Comparison of ENCODE assay signal across 9 mouse cellular contexts in genomic region chr8:105835318-105835717, GRCm38 (mm10). TPM values are rescaled to one million over a fixed set of nuclear protein-coding genes. Genes with fewer than 3 reads are reported as not detected.
A peak's percentile ranks its signal among the peaks of the same experiment; 100 is the strongest.
DNase-seq lines count a peak whose midpoint lies in the region; ATAC-seq and TF ChIP-seq lines count a peak whose summit lies in the region.
"Had no signal": no experiment of that assay in that cellular context is flagged by ENCODE, and none has a peak within 500 bp of the region (broad histone marks: within the 10 kb centered on the region; RNA-seq: fewer than 3 reads in every experiment).

No protein-coding gene starts in this region.

- no peaks in the 10 kb centered on the region for H3K27me3 ChIP-seq in heart, embryonic 10.5 days (ENCODE audit: insufficient read depth, poor library complexity, severe bottlenecking)
- peaks cover 9% of the 10 kb centered on the region for H3K27me3 ChIP-seq in Patski
- no peaks in the 10 kb centered on the region for H3K27me3 ChIP-seq in limb, embryonic 10.5 days (ENCODE audit: low read depth, poor library complexity, severe bottlenecking)

- ATAC-seq in Patski: no peak

- H3K9me3 ChIP-seq in heart, embryonic 10.5 days: no peaks in the 10 kb centered on the region
- no peaks in the 10 kb centered on the region for H3K9me3 ChIP-seq in limb, embryonic 10.5 days (replicated peaks)

- WGBS in heart, embryonic 10.5 days: 27% methylated on average over 11 of the region's 11 CpGs
- WGBS in limb, embryonic 10.5 days: 33% methylated on average over 11 of the region's 11 CpGs

- DNase-seq in heart, adult 18-20 months: peak; percentile 74 to 88
- no peak for DNase-seq in heart, embryonic 10.5 days (ENCODE audit: low spot score)
- no peak for DNase-seq in Patski (ENCODE audit: low read depth, low spot score)
- DNase-seq in embryo, embryonic 11.5 days (ENCODE audit: low read depth, low spot score): peak; percentile 26
- DNase-seq in heart, postnatal 36 days: peak; percentile 74 to 83
- peak; percentile 57 for DNase-seq in limb, embryonic 10.5 days (ENCODE audit: low spot score)
- DNase-seq in naive thymus-derived CD4-positive, alpha-beta T cell, adult 2 months (ENCODE audit: low read depth): peak; percentile 92
- peak; percentile 86 for DNase-seq in thymus, postnatal 0 days (ENCODE audit: low spot score)

- H3K4me3 ChIP-seq in heart, embryonic 10.5 days: no peak overlapping the region
- no peak overlapping the region for H3K4me3 ChIP-seq in limb, embryonic 10.5 days

- H3K27ac ChIP-seq in heart, embryonic 10.5 days: no peak overlapping the region
- H3K27ac ChIP-seq in limb, embryonic 10.5 days: no peak overlapping the region
- H3K27ac ChIP-seq: macrophage had no signal

- in situ Hi-C loops in Patski (cut with MboI; ENCODE audit: low pct_unique_long_range_greater_than_20kb): no loop called here

- CTCF ChIA-PET in Patski (lab: Charles Lee): interaction anchor here (0.8 to 3.4 kb wide), 12 partner anchors 11 to 121 kb away, joined by 3 to 14 read pairs (median 3); partner anchors contain the start of gene Ctrl

- intact Hi-C loops in heart, postnatal 36 days (cut with DNase I): loop anchor here (1.0 kb wide), 2 partner anchors 95 to 187 kb away; no protein-coding TSS in a partner anchor

- no peaks in the 10 kb centered on the region for H3K4me1 ChIP-seq in heart, embryonic 10.5 days
- no peaks in the 10 kb centered on the region for H3K4me1 ChIP-seq in limb, embryonic 10.5 days

- peak; percentile 79 for TF ChIP-seq CTCF in Patski (IDR thresholded peaks at IDR 0.05)

- no peaks in the 10 kb centered on the region for H3K36me3 ChIP-seq in heart, embryonic 10.5 days
- H3K36me3 ChIP-seq in limb, embryonic 10.5 days: no peaks in the 10 kb centered on the region

- POLR2A ChIA-PET in Patski (lab: Charles Lee): interaction anchor here (0.9 to 1.1 kb wide), 2 partner anchors 24 to 82 kb away, joined by 3 read pairs; no protein-coding TSS in a partner anchor

RNA-seq across cellular contexts. Expression of gene Tsnaxip1, which starts 7.8 kb away (rescaled TPM):
- total RNA-seq in heart, adult 18-20 months (2021): not detected
- polyA plus RNA-seq in heart, embryonic 10.5 days (2016; fragmentation: Nextera tagmentation; extraction: Ambion mirVana): 0.06 TPM in 2 replicates
- 0.24 TPM for polyA plus RNA-seq in Patski (2021)
- total RNA-seq in heart, postnatal 36 days (2021): not detected
- 0.10 and 0.14 TPM in 2 replicates for polyA plus RNA-seq in limb, embryonic 10.5 days (2016; fragmentation: Nextera tagmentation; extraction: Ambion mirVana)
- polyA plus RNA-seq in thymus, postnatal 0 days (2015; fragmentation: Nextera tagmentation; extraction: Ambion mirVana): 0.10 and 0.18 TPM in 2 replicates
- polyA plus RNA-seq: macrophage had no signal

RNA-seq across cellular contexts. Expression of gene Ranbp10, which starts 8.2 kb away (rescaled TPM):
- total RNA-seq in heart, adult 18-20 months (2021): 10 to 100 TPM; 18.1 to 18.6 TPM
- polyA plus RNA-seq in heart, embryonic 10.5 days (2016; fragmentation: Nextera tagmentation; extraction: Ambion mirVana): 8.6 and 10.4 TPM in 2 replicates
- 25.3 TPM for polyA plus RNA-seq in Patski (2021)
- total RNA-seq in heart, postnatal 36 days (2021): 10 to 100 TPM; 19.8 TPM
- polyA plus RNA-seq in limb, embryonic 10.5 days (2016; fragmentation: Nextera tagmentation; extraction: Ambion mirVana): 11.5 and 14.9 TPM in 2 replicates
- 8.4 and 9.9 TPM in 2 replicates for polyA plus RNA-seq in thymus, postnatal 0 days (2015; fragmentation: Nextera tagmentation; extraction: Ambion mirVana)

RNA-seq across cellular contexts. Expression of gene Cenpt, which starts 17.8 kb away (rescaled TPM):
- 1 to 10 TPM; 2.2 to 2.5 TPM for total RNA-seq in heart, adult 18-20 months (2021)
- polyA plus RNA-seq in heart, embryonic 10.5 days (2016; fragmentation: Nextera tagmentation; extraction: Ambion mirVana): 46.5 and 55.2 TPM in 2 replicates
- 38.4 TPM for polyA plus RNA-seq in Patski (2021)
- total RNA-seq in heart, postnatal 36 days (2021): 1 to 10 TPM; 2.0 to 2.6 TPM
- polyA plus RNA-seq in limb, embryonic 10.5 days (2016; fragmentation: Nextera tagmentation; extraction: Ambion mirVana): 45.6 and 49.0 TPM in 2 replicates
- polyA plus RNA-seq in thymus, postnatal 0 days (2015; fragmentation: Nextera tagmentation; extraction: Ambion mirVana): 25.1 and 28.2 TPM in 2 replicates

RNA-seq across cellular contexts. Expression of gene Thap11, which starts 19.6 kb away (rescaled TPM):
- 10 to 100 TPM; 27.5 to 27.8 TPM for total RNA-seq in heart, adult 18-20 months (2021)
- polyA plus RNA-seq in heart, embryonic 10.5 days (2016; fragmentation: Nextera tagmentation; extraction: Ambion mirVana): 61.6 and 74.0 TPM in 2 replicates
- polyA plus RNA-seq in Patski (2021): 49.7 TPM
- 10 to 100 TPM; 26.5 to 28.3 TPM for total RNA-seq in heart, postnatal 36 days (2021)
- 85.7 and 90.8 TPM in 2 replicates for polyA plus RNA-seq in limb, embryonic 10.5 days (2016; fragmentation: Nextera tagmentation; extraction: Ambion mirVana)
- polyA plus RNA-seq in thymus, postnatal 0 days (2015; fragmentation: Nextera tagmentation; extraction: Ambion mirVana): 55.4 and 56.2 TPM in 2 replicates

RNA-seq across cellular contexts. Expression of gene Nutf2, which starts 25.1 kb away (rescaled TPM):
- 10 to 100 TPM; 27.0 to 43.8 TPM for total RNA-seq in heart, adult 18-20 months (2021)
- 274 and 314 TPM in 2 replicates for polyA plus RNA-seq in heart, embryonic 10.5 days (2016; fragmentation: Nextera tagmentation; extraction: Ambion mirVana)
- 19.1 TPM for polyA plus RNA-seq in Patski (2021)
- total RNA-seq in heart, postnatal 36 days (2021): 10 to 100 TPM; 33.0 to 42.4 TPM
- 379 and 438 TPM in 2 replicates for polyA plus RNA-seq in limb, embryonic 10.5 days (2016; fragmentation: Nextera tagmentation; extraction: Ambion mirVana)
- polyA plus RNA-seq in thymus, postnatal 0 days (2015; fragmentation: Nextera tagmentation; extraction: Ambion mirVana): 169 and 192 TPM in 2 replicates

Comparison
In these comparisons a context has a peak if more than half of its experiments do, and no peak if none do; other contexts are left out.
1. DNase-seq: peak in heart, adult 18-20 months (2 of 2), embryo, embryonic 11.5 days (single experiment), heart, postnatal 36 days (2 of 2), limb, embryonic 10.5 days (single experiment), naive thymus-derived CD4-positive, alpha-beta T cell, adult 2 months (single experiment) and thymus, postnatal 0 days (single experiment); none in heart, embryonic 10.5 days (single experiment) and Patski (single experiment).